Mouse (Mus musculus): ENCODE data around the gene Ttll2. TPM values are rescaled to one million over a fixed set of nuclear protein-coding genes. Genes with fewer than 3 reads are reported as not detected.
"Not testable (repeated sequence)": the region's sequence is repeated elsewhere in the genome, so short reads cannot be mapped to it uniquely, and the experiment has no call there.

Ttll2 gene
- polyA plus RNA-seq (2015; fragmentation: Nextera tagmentation; extraction: Ambion mirVana), result not detected in 2 replicates

DNA sequence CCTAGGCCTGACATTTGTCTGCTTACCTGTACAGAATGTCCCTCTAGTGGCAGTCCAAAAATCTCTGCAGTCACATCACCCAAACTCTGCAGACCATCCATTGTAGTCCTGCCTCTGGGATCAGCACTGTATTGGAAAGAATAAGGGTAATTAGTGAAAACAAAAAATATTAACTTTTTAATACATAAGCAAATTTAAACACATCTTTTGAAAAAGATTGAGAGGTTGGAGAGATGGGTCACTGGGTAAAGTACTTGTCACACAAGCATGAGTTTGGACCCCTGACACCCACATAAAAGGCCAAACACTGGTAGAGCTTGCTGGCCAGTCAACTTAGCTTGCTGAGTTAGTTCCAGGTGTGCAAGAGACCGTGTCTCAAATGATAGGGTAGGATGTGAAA is at the start of gene Ttll2:
Gene Ttll2 (minus strand): TSS at position 101 of the 400 bp plus-strand sequence.
- not testable (repeated sequence) for H3K9me3 ChIP-seq; H3K4me2 ChIP-seq; H3K36me3 ChIP-seq; H3K27ac ChIP-seq (replicated peaks); H3K4me1 ChIP-seq; H3K27me3 ChIP-seq (replicated peaks); H3K4me3 ChIP-seq; H3K9ac ChIP-seq; ATAC-seq (ENCODE audit: extremely low read depth, insufficient number of reproducible peaks, low FRiP score, low TSS enrichment)
- 85% methylated on average over 1 of the region's 1 CpGs for WGBS

- H3K4me3 ChIP-seq; H3K9ac ChIP-seq; H3K4me2 ChIP-seq; ATAC-seq (ENCODE audit: extremely low read depth, insufficient number of reproducible peaks, low FRiP score, low TSS enrichment); H3K4me1 ChIP-seq; H3K27ac ChIP-seq (replicated peaks); H3K36me3 ChIP-seq; H3K9me3 ChIP-seq; H3K27me3 ChIP-seq (replicated peaks): not testable (repeated sequence)
- WGBS, result 81% methylated on average over 6 of the region's 6 CpGs
These were observed 47.3 kb upstream of the Ttll2 start for GRCm38 (mm10) chr17:7399770-7400169.

GRCm38 (mm10) chr17:7398198-7398847 is 45.8 kb upstream of the Ttll2 start:
- H3K27ac ChIP-seq (replicated peaks); H3K9me3 ChIP-seq; ATAC-seq (ENCODE audit: extremely low read depth, insufficient number of reproducible peaks, low FRiP score, low TSS enrichment); H3K36me3 ChIP-seq; H3K4me2 ChIP-seq; H3K4me3 ChIP-seq; H3K27me3 ChIP-seq (replicated peaks); H3K4me1 ChIP-seq; H3K9ac ChIP-seq: not testable (repeated sequence)
- WGBS, result 74% methylated on average over 6 of the region's 6 CpGs

- not testable (repeated sequence) for H3K9me3 ChIP-seq; H3K36me3 ChIP-seq; ATAC-seq (ENCODE audit: extremely low read depth, insufficient number of reproducible peaks, low FRiP score, low TSS enrichment); H3K4me2 ChIP-seq; H3K27ac ChIP-seq (replicated peaks); H3K4me3 ChIP-seq; H3K4me1 ChIP-seq; H3K27me3 ChIP-seq (replicated peaks); H3K9ac ChIP-seq
- 85% methylated on average over 13 of the region's 13 CpGs for WGBS
These were observed 44.6 kb upstream of the Ttll2 start for GRCm38 (mm10) chr17:7397079-7397478.

- H3K27ac ChIP-seq (replicated peaks); H3K27me3 ChIP-seq (replicated peaks); ATAC-seq (ENCODE audit: extremely low read depth, insufficient number of reproducible peaks, low FRiP score, low TSS enrichment); H3K36me3 ChIP-seq; H3K9ac ChIP-seq; H3K4me3 ChIP-seq; H3K9me3 ChIP-seq; H3K4me2 ChIP-seq; H3K4me1 ChIP-seq: not testable (repeated sequence)
- no CpG with 5 or more reads among the region's 2 CpGs for WGBS
These were observed 43.8 kb upstream of the Ttll2 start for GRCm38 (mm10) chr17:7396288-7396687.

- not testable (repeated sequence) for H3K9me3 ChIP-seq; H3K4me2 ChIP-seq; H3K27me3 ChIP-seq (replicated peaks); H3K9ac ChIP-seq; H3K36me3 ChIP-seq; H3K4me1 ChIP-seq; ATAC-seq (ENCODE audit: extremely low read depth, insufficient number of reproducible peaks, low FRiP score, low TSS enrichment); H3K27ac ChIP-seq (replicated peaks); H3K4me3 ChIP-seq
- WGBS, result 88% methylated on average over 8 of the region's 8 CpGs
These were observed 43.2 kb upstream of the Ttll2 start for GRCm38 (mm10) chr17:7395671-7396070.

DNA sequence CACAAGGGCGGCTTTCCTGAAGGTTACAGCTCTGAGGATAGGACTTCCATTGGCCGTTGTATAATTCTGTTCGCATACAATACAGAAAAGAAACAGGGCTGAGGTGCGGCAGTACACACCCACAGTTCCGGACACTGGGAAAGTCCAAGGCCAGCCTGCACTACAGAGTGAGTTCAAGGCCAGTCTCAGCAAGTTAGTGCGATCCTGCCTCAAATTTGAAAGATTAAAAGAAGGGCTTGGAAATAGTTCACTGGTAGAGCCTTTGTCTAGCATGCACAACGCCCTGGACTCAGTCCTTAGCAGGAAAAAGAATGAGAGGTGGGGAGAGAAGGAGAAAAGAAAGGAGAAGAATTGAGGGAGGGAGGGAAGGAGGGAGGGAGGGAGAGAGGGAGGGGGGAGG is 42.6 kb upstream of the Ttll2 start:
- 80% methylated on average over 7 of the region's 7 CpGs for WGBS
- not testable (repeated sequence) for H3K9me3 ChIP-seq; H3K9ac ChIP-seq; H3K36me3 ChIP-seq; H3K4me2 ChIP-seq; H3K4me1 ChIP-seq; ATAC-seq (ENCODE audit: extremely low read depth, insufficient number of reproducible peaks, low FRiP score, low TSS enrichment); H3K27ac ChIP-seq (replicated peaks); H3K4me3 ChIP-seq; H3K27me3 ChIP-seq (replicated peaks)

GRCm38 (mm10) chr17:7389898-7390297 is 37.4 kb upstream of the Ttll2 start:
- H3K27ac ChIP-seq (replicated peaks); H3K9me3 ChIP-seq; H3K27me3 ChIP-seq (replicated peaks); H3K9ac ChIP-seq; H3K4me2 ChIP-seq; H3K36me3 ChIP-seq; H3K4me1 ChIP-seq; ATAC-seq (ENCODE audit: extremely low read depth, insufficient number of reproducible peaks, low FRiP score, low TSS enrichment); H3K4me3 ChIP-seq: not testable (repeated sequence)
- WGBS, result 76% methylated on average over 7 of the region's 7 CpGs

GRCm38 (mm10) chr17:7388958-7389356 is 36.5 kb upstream of the Ttll2 start:
- H3K9me3 ChIP-seq; H3K9ac ChIP-seq; H3K27ac ChIP-seq (replicated peaks); H3K4me2 ChIP-seq; H3K4me3 ChIP-seq; H3K27me3 ChIP-seq (replicated peaks); H3K4me1 ChIP-seq; ATAC-seq (ENCODE audit: extremely low read depth, insufficient number of reproducible peaks, low FRiP score, low TSS enrichment); H3K36me3 ChIP-seq: not testable (repeated sequence)
- 70% methylated on average over 7 of the region's 8 CpGs for WGBS

- not testable (repeated sequence) for H3K4me1 ChIP-seq; ATAC-seq (ENCODE audit: extremely low read depth, insufficient number of reproducible peaks, low FRiP score, low TSS enrichment); H3K4me3 ChIP-seq; H3K27me3 ChIP-seq (replicated peaks); H3K9ac ChIP-seq; H3K9me3 ChIP-seq; H3K27ac ChIP-seq (replicated peaks); H3K36me3 ChIP-seq; H3K4me2 ChIP-seq
- WGBS, result no CpG with 5 or more reads among the region's 2 CpGs
These were observed 36.0 kb upstream of the Ttll2 start for GRCm38 (mm10) chr17:7388341-7388957.

- not testable (repeated sequence) for ATAC-seq (ENCODE audit: extremely low read depth, insufficient number of reproducible peaks, low FRiP score, low TSS enrichment); H3K27me3 ChIP-seq (replicated peaks); H3K36me3 ChIP-seq; H3K4me2 ChIP-seq; H3K9me3 ChIP-seq; H3K4me1 ChIP-seq; H3K4me3 ChIP-seq; H3K27ac ChIP-seq (replicated peaks); H3K9ac ChIP-seq
- WGBS, result 59% methylated on average over 8 of the region's 8 CpGs
These were observed 33.5 kb upstream of the Ttll2 start for GRCm38 (mm10) chr17:7386016-7386415.

- not testable (repeated sequence) for H3K27me3 ChIP-seq (replicated peaks); H3K27ac ChIP-seq (replicated peaks); H3K4me2 ChIP-seq; H3K36me3 ChIP-seq; H3K9ac ChIP-seq; H3K9me3 ChIP-seq; ATAC-seq (ENCODE audit: extremely low read depth, insufficient number of reproducible peaks, low FRiP score, low TSS enrichment); H3K4me1 ChIP-seq; H3K4me3 ChIP-seq
- WGBS, result 76% methylated on average over 3 of the region's 3 CpGs
These were observed 32.9 kb upstream of the Ttll2 start, which contains the start of gene Unc93a2 for GRCm38 (mm10) chr17:7385364-7385763. Gene Unc93a2 (minus strand): TSS chr17:7385464.

Data from heart, embryonic 13.5 days (tissue).